Mouse (Mus musculus) cerebellum, adult 2 months (tissue): ENCODE measurements at regions not wholly inside any gene's neighbourhood (a gene's known extent, or its start where the extent isn't known, plus 50 kb on each side); places are given as distances from the start of the nearest gene placed in this dataset.
"Not testable (repeated sequence)": the region's sequence is repeated elsewhere in the genome, so short reads cannot be mapped to it uniquely, and the experiment has no call there.

Experiments
- DNase-seq, 2 experiments: peaks; one replicate each; pipeline ENCODE4 v3.0.0; 2021
- H3K27ac ChIP-seq: fragments of 200-500 bp; 2 replicates; pipeline ENCODE4 v1.5.1; 2012; ENCODE audit warnings: low read length, control low read depth, inconsistent platforms; ENCODE audit not compliant: insufficient read depth
- H3K27me3 ChIP-seq: fragments of 200-500 bp; 2 replicates; pipeline ENCODE4 v1.6.1; 2012; ENCODE audit warnings: inconsistent platforms, mild to moderate bottlenecking, low read length, moderate library complexity; ENCODE audit not compliant: control insufficient read depth, insufficient read depth
- H3K4me1 ChIP-seq: fragments of 200-500 bp; 2 replicates; pipeline ENCODE4 v1.6.1; 2011; ENCODE audit warnings: low read length; ENCODE audit not compliant: control insufficient read depth, insufficient read depth
- H3K4me3 ChIP-seq: fragments of 200-500 bp; replicated peaks from 2 replicates; pipeline ENCODE3; 2011; ENCODE audit warnings: mild to moderate bottlenecking, low read depth, low read length, control low read depth; ENCODE audit not compliant: insufficient read depth
- CTCF ChIP-seq: fragments of 200-500 bp; IDR thresholded peaks from 2 replicates; pipeline ENCODE4 v1.5.1; 2011; ENCODE audit warnings: low read depth, mild to moderate bottlenecking, control low read depth, low read length, moderate library complexity, borderline replicate concordance; ENCODE audit not compliant: insufficient read depth
- POLR2A ChIP-seq: fragments of 200-500 bp; IDR thresholded peaks from 2 replicates; pipeline ENCODE4 v1.6.1; 2011; ENCODE audit warnings: low read length, control low read depth, borderline replicate concordance; ENCODE audit not compliant: insufficient read depth
- WGBS: fragments of 180-500 bp; shearing (Covaris S2); methylation state at CpG from one replicate; pipeline ENCODE4 v1.1.7; 2018; 5-methylcytosine and 5-hydroxymethylcytosine counted together

DNA sequence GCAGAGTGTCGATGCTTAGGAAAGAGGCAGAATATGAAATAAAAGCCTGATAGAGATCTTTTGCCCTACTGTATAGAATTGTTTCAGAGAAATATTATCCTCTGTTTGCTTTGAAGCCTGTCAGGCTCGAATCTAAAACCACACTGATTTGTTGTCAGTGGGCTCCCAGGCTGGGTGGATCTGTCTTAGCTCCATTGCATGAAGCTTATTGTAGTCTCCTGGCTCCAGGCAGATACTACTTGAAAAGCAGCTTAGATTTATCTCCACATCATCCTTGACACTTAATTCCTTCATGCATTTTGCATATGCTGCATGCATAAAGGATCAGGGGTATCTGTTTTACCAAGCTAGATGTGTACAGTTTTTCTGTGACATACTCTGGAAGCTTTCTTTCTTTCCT, 297.4 kb downstream of the Fam198b start:
- Histone ChIP-seq H3K27ac (no peak overlapping the region), H3K27me3 (no peaks in the 10 kb centered on the region), H3K4me3 (no peak overlapping the region), H3K4me1 (no peaks in the 10 kb centered on the region)
- no peak for DNase-seq
- TF ChIP-seq POLR2A (no peak), CTCF (no peak)
- WGBS = 73% methylated on average over 2 of the region's 2 CpGs

DNA sequence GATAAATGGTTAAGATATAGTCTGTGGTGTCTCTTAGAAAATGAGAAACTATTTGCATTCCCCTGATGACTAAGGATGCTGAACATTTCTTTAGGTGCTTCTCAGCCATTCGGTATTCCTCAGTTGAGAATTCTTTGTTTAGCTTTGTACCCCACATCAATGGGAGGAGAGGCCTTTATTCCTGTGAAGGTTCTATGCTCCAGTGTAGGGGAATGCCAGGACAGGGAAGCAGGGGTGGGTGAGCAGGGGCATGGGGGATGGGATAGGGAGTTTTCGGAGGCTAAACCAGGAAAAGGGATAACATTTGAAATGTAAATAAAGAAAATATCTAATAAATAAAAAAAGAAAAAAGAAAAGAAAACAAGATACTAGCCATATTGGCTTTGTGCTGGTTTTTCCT, 297.8 kb downstream of the Fam198b start:
- not testable (repeated sequence) for H3K4me3 ChIP-seq, H3K27me3 ChIP-seq, H3K27ac ChIP-seq, DNase-seq, H3K4me1 ChIP-seq
- WGBS = 56% methylated on average over 2 of the region's 2 CpGs

GRCm38 (mm10) chr3:80187406-80187805, 303.1 kb downstream of the Fam198b start:
- WGBS = 85% methylated on average over 5 of the region's 5 CpGs

GRCm38 (mm10) chr3:80200904-80201303, 316.6 kb downstream of the Fam198b start:
- no peaks in the 10 kb centered on the region for H3K4me1 ChIP-seq
- TF ChIP-seq CTCF (no peak), POLR2A (no peak)
- H3K4me3 ChIP-seq = no peak overlapping the region
- no peak overlapping the region for H3K27ac ChIP-seq
- DNase-seq = no peak
- H3K27me3 ChIP-seq = no peaks in the 10 kb centered on the region
- 82% methylated on average over 2 of the region's 2 CpGs for WGBS

More at GRCm38 (mm10) chr3:80187406-80187805, 303.1 kb downstream of the Fam198b start:
- no peak overlapping the region for H3K27ac ChIP-seq
- H3K4me1 ChIP-seq = no peaks in the 10 kb centered on the region
- DNase-seq = no peak
- TF ChIP-seq CTCF = no peak
- no peak for TF ChIP-seq POLR2A
- H3K27me3 ChIP-seq = no peaks in the 10 kb centered on the region
- H3K4me3 ChIP-seq = no peak overlapping the region

DNA sequence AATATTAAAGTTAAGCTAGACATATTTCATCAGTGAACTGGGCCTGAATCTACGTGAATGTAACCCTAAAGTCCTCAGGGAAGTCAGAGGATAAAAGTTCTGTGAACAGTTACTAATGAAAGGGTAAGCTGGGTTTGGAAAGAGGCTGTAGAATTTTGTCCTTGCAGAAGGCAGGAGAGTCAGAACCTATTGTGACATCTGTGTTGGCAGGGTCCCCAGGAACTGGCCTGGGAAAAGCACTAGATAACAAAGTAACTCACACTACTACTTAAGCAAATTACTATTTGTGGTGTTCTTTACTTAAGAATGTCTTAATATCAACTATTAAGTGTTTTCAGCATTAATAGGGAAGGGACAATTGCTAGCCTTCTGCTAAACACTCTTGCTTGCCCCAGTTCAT, 320.5 kb downstream of the Fam198b start:
- WGBS = 92% methylated on average over 1 of the region's 1 CpGs
- Histone ChIP-seq H3K27ac (no peak overlapping the region), H3K27me3 (no peaks in the 10 kb centered on the region), H3K4me1 (no peaks in the 10 kb centered on the region), H3K4me3 (no peak overlapping the region)
- no peak for DNase-seq
- no peak for TF ChIP-seq POLR2A
- TF ChIP-seq CTCF = no peak

DNA sequence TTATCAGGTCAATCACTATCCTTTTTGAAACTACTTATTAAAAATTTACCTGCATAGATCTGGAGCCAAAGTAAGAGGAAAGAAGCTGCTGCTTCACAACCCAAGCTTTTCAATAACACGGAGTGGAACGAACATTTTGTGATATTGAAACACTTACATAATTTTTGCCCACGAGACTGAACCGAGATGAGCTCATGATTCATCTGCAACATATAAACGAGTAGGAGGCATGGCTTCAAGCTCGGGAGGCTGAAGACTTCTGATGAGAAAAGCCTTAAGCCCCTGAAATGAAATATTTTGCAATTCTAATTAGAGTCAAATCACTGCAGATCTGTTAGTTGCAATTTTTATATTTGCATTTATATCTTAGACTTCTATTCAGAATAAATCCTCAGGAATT, 321.0 kb downstream of the Fam198b start:
- no peaks in the 10 kb centered on the region for H3K27me3 ChIP-seq
- no peak for DNase-seq
- no peaks in the 10 kb centered on the region for H3K4me1 ChIP-seq
- no peak overlapping the region for H3K27ac ChIP-seq
- no peak overlapping the region for H3K4me3 ChIP-seq
- TF ChIP-seq CTCF = no peak
- no peak for TF ChIP-seq POLR2A
- WGBS = 50% methylated on average over 6 of the region's 6 CpGs

DNA sequence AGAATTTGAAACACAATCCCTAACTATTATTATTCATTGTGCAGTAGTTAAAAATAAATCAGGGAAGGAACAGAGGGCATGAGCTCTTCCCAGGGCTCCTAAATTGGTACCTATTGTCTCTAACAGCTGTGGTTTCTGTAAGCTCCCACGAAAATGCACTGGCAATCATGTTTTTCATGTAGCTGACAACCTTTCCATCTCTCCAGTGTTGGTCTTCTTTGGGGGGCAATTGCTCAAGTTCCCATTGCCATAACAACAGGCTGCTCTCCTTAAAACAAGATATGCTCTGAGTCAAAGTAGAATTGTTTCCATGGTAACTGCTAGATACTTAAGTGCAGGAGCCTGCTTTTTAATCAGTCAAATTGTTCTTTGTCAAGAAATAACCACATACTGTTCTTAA, 322.7 kb downstream of the Fam198b start:
- H3K27ac ChIP-seq = no peak overlapping the region
- no peaks in the 10 kb centered on the region for H3K4me1 ChIP-seq
- H3K27me3 ChIP-seq = no peaks in the 10 kb centered on the region
- TF ChIP-seq POLR2A (no peak), CTCF (no peak)
- no peak for DNase-seq
- 34% methylated on average over 1 of the region's 1 CpGs for WGBS
- H3K4me3 ChIP-seq = no peak overlapping the region

GRCm38 (mm10) chr3:80208028-80208427, 323.7 kb downstream of the Fam198b start:
- no peaks in the 10 kb centered on the region for H3K27me3 ChIP-seq
- no peak overlapping the region for H3K4me3 ChIP-seq
- no peak for DNase-seq
- 92% methylated on average over 2 of the region's 2 CpGs for WGBS
- H3K4me1 ChIP-seq = no peaks in the 10 kb centered on the region
- TF ChIP-seq POLR2A (no peak), CTCF (no peak)
- no peak overlapping the region for H3K27ac ChIP-seq

GRCm38 (mm10) chr3:80209596-80209995, 325.3 kb downstream of the Fam198b start:
- Histone ChIP-seq H3K4me3 (no peak overlapping the region), H3K27me3 (no peaks in the 10 kb centered on the region), H3K4me1 (no peaks in the 10 kb centered on the region), H3K27ac (no peak overlapping the region)
- no peak for DNase-seq
- TF ChIP-seq POLR2A (no peak), CTCF (no peak)
